In genomic region chr14:111672942-111673341, GRCm38 (mm10) we compare ENCODE assay signal across 16 mouse cellular contexts. TPM values are rescaled to one million over a fixed set of nuclear protein-coding genes. Genes with fewer than 3 reads are reported as not detected.
DNase-seq lines count a peak whose midpoint lies in the region; ATAC-seq and TF ChIP-seq lines count a peak whose summit lies in the region.
"Had no signal": no experiment of that assay in that cellular context is flagged by ENCODE, and none has a peak within 500 bp of the region (broad histone marks: within the 10 kb centered on the region; RNA-seq: fewer than 3 reads in every experiment).

No protein-coding gene starts in this region.

- H3K9ac ChIP-seq in forebrain, postnatal 0 days, result no peak overlapping the region
- H3K9ac ChIP-seq: heart, embryonic 12.5 days; liver, embryonic 14.5 days; midbrain, embryonic 13.5 days; neural tube, embryonic 12.5 days had no signal

- H3K4me3 ChIP-seq in forebrain, postnatal 0 days (ENCODE audit: low read depth, low read length), result no peak overlapping the region
- H3K4me3 ChIP-seq in forebrain, embryonic 10.5 days, result no peak overlapping the region
- H3K4me3 ChIP-seq in layer of hippocampus, adult 2 months, result peak overlapping the region; percentile 88
- H3K4me3 ChIP-seq in G1E (ENCODE audit: low read depth, low read length), result no peak overlapping the region
- H3K4me3 ChIP-seq: heart, embryonic 12.5 days; midbrain, embryonic 13.5 days; neural tube, embryonic 12.5 days had no signal

- peak; percentile 74 for TF ChIP-seq CTCF in forebrain, postnatal 0 days (IDR thresholded peaks at IDR 0.05; ENCODE audit: low read depth)
- TF ChIP-seq CTCF in layer of hippocampus, adult 2 months (conservative IDR thresholded peaks at IDR 0.05), result peak; percentile 86
- TF ChIP-seq CTCF in G1E (IDR thresholded peaks at IDR 0.05; ENCODE audit: low read depth, low read length), result no peak

- H3K4me2 ChIP-seq in forebrain, postnatal 0 days (ENCODE audit: low read depth), result no peak overlapping the region
- H3K4me2 ChIP-seq: heart, embryonic 12.5 days; midbrain, embryonic 13.5 days; neural tube, embryonic 12.5 days had no signal

- DNase-seq in forebrain, postnatal 0 days, result peak; percentile 75
- no peak for DNase-seq in forebrain, embryonic 10.5 days (ENCODE audit: extremely low spot score, low spot score)
- peak in 1 of 2 experiments; percentile 49 for DNase-seq in layer of hippocampus, adult 2 months (ENCODE audit: low spot score in 2 of 2)
- DNase-seq in layer of hippocampus, postnatal 25 days (ENCODE audit: extremely low spot score in 1 of 2, low spot score in 1 of 2), result no peak
- DNase-seq in G1E (ENCODE audit: low spot score), result no peak
- DNase-seq in embryo, embryonic 11 days, result peak; percentile 35
- no peak for DNase-seq in spleen, postnatal 36 days (ENCODE audit: low spot score in 2 of 2)
- DNase-seq in right cerebral cortex, adult 2 months (ENCODE audit: low spot score in 2 of 2), result no peak
- DNase-seq: cerebellum, adult 8-10 months; gastrocnemius, postnatal 25 days; kidney, postnatal 14 days; thymus, adult 18-20 months had no signal

- H3K27me3 ChIP-seq in forebrain, postnatal 0 days (ENCODE audit: insufficient read depth, low read length), result no peaks in the 10 kb centered on the region
- peaks cover 15% of the 10 kb centered on the region for H3K27me3 ChIP-seq in forebrain, embryonic 10.5 days (ENCODE audit: poor library complexity, severe bottlenecking)
- no peaks in the 10 kb centered on the region for H3K27me3 ChIP-seq in G1E (ENCODE audit: insufficient read depth, low read length)
- H3K27me3 ChIP-seq: midbrain, embryonic 13.5 days; neural tube, embryonic 12.5 days had no signal

- ATAC-seq in forebrain, postnatal 0 days, result no peak
- ATAC-seq in G1E (ENCODE audit: extremely low read depth, insufficient number of reproducible peaks, low FRiP score, poor library complexity, severe bottlenecking), result 0 out of 2 replicates have a peak, but pooled peaks have one; percentile 10
- ATAC-seq: midbrain, embryonic 13.5 days had no signal

- no peaks in the 10 kb centered on the region for H3K9me3 ChIP-seq in forebrain, postnatal 0 days (ENCODE audit: low read length)
- no peaks in the 10 kb centered on the region for H3K9me3 ChIP-seq in forebrain, embryonic 10.5 days
- no peaks in the 10 kb centered on the region for H3K9me3 ChIP-seq in G1E (replicated peaks)
- H3K9me3 ChIP-seq: heart, embryonic 12.5 days; midbrain, embryonic 13.5 days; neural tube, embryonic 12.5 days had no signal

- 56% methylated on average over 1 of the region's 1 CpGs for WGBS in forebrain, postnatal 0 days
- 74% methylated on average over 1 of the region's 1 CpGs for WGBS in forebrain, embryonic 10.5 days

- no peaks in the 10 kb centered on the region for H3K36me3 ChIP-seq in forebrain, postnatal 0 days (ENCODE audit: insufficient read depth)
- H3K36me3 ChIP-seq in forebrain, embryonic 10.5 days (replicated peaks), result no peaks in the 10 kb centered on the region
- H3K36me3 ChIP-seq in G1E (replicated peaks), result peaks cover 3% of the 10 kb centered on the region
- H3K36me3 ChIP-seq: heart, embryonic 12.5 days; midbrain, embryonic 13.5 days; neural tube, embryonic 12.5 days had no signal

- H3K4me1 ChIP-seq in forebrain, postnatal 0 days (ENCODE audit: insufficient read depth), result 0 out of 2 replicates have a peak, but pooled peaks cover 4% of the 10 kb centered on the region
- H3K4me1 ChIP-seq in forebrain, embryonic 10.5 days, result peaks cover 14% of the 10 kb centered on the region
- H3K4me1 ChIP-seq in G1E (ENCODE audit: insufficient read depth, low read depth, low read length), result peaks cover 32% of the 10 kb centered on the region
- H3K4me1 ChIP-seq: heart, embryonic 12.5 days had no signal

- no peak overlapping the region for H3K27ac ChIP-seq in forebrain, postnatal 0 days (ENCODE audit: low read depth, low read length)
- H3K27ac ChIP-seq in forebrain, embryonic 10.5 days, result no peak overlapping the region
- H3K27ac ChIP-seq in layer of hippocampus, adult 2 months, result peak overlapping the region; percentile 99
- H3K27ac ChIP-seq: liver, embryonic 14.5 days; midbrain, embryonic 13.5 days; neural tube, embryonic 12.5 days had no signal

RNA-seq across cellular contexts. Expression of gene Slitrk5, which starts 2.0 kb away (rescaled TPM):
- 42.6 and 43.6 TPM in 2 replicates for total RNA-seq in forebrain, postnatal 0 days (2014; rRNA removed)
- 21.8 and 27.3 TPM in 2 replicates for polyA plus RNA-seq in forebrain, postnatal 0 days (2015; fragmentation: Nextera tagmentation; extraction: Ambion mirVana)
- polyA plus RNA-seq in forebrain, embryonic 10.5 days (2016; fragmentation: Nextera tagmentation; extraction: Ambion mirVana), result 10.3 and 11.1 TPM in 2 replicates
- 100 to 1,000 TPM; 107 to 111 TPM for total RNA-seq in layer of hippocampus, adult 2 months (2021)
- total RNA-seq in layer of hippocampus, postnatal 25 days (2021), result 100 to 1,000 TPM in 1 of 2 experiments, 10 to 100 TPM in 1; 93.6 to 114 TPM
- total RNA-seq in G1E (2014; fragmentation: Nextera tagmentation) (71.6 and 76.7 TPM in 2 replicates), G1E (2017) (12.6 and 14.5 TPM in 2 replicates)
- 21.5 and 22.7 TPM in 2 replicates for polyA plus RNA-seq in G1E (2012)

Comparison
In these comparisons a context has a peak if more than half of its experiments do, and no peak if none do; other contexts are left out.
1. DNase-seq: peak in forebrain, postnatal 0 days (single experiment) and embryo, embryonic 11 days (single experiment); none in forebrain, embryonic 10.5 days (single experiment), layer of hippocampus, postnatal 25 days (0 of 2), G1E (single experiment), spleen, postnatal 36 days (0 of 2) and right cerebral cortex, adult 2 months (0 of 2).